Mouse (Mus musculus): Measurements from ENCODE around the gene Spata16. TPM values are rescaled to one million over a fixed set of nuclear protein-coding genes. Genes with fewer than 3 reads are reported as not detected.

The Spata16 gene
- total and polyA plus RNA-seq, 2 experiments: not detected

- no peak overlapping the region for H3K27ac ChIP-seq (replicated peaks; ENCODE audit: insufficient read depth, low read depth, low read length)
- H3K79me2 ChIP-seq (ENCODE audit: control insufficient read depth, insufficient read depth, low read length): no peaks in the 10 kb centered on the region
- H3K9ac ChIP-seq (ENCODE audit: low read depth, low read length): no peak overlapping the region
- no peak for DNase-seq (ENCODE audit: extremely low read depth, low read depth, low spot score)
- no peaks in the 10 kb centered on the region for H3K27me3 ChIP-seq (ENCODE audit: control insufficient read depth, insufficient read depth, low read length)
- H3K4me3 ChIP-seq (ENCODE audit: insufficient read depth, low read depth, low read length): no peak overlapping the region
- H3K4me1 ChIP-seq (ENCODE audit: control insufficient read depth, insufficient read depth, low read length): no peaks in the 10 kb centered on the region
- TF ChIP-seq POLR2A (IDR thresholded peaks at IDR 0.05; ENCODE audit: extremely low read depth, insufficient read depth, low read length) (no peak), CTCF (IDR thresholded peaks at IDR 0.05; ENCODE audit: low read depth, low read length) (no peak)
- WGBS: 81% methylated on average over 17 of the region's 17 CpGs
- H3K36me3 ChIP-seq (ENCODE audit: control insufficient read depth, insufficient read depth, low read length): no peaks in the 10 kb centered on the region
These were observed 197.8 kb downstream of the Spata16 start for GRCm38 (mm10) chr3:26835051-26835755.

- TF ChIP-seq POLR2A (IDR thresholded peaks at IDR 0.05; ENCODE audit: extremely low read depth, insufficient read depth, low read length) (no peak), CTCF (IDR thresholded peaks at IDR 0.05; ENCODE audit: low read depth, low read length) (no peak)
- no peak for DNase-seq (ENCODE audit: extremely low read depth, low read depth, low spot score)
- 78% methylated on average over 3 of the region's 3 CpGs for WGBS
- Histone ChIP-seq H3K4me1 (ENCODE audit: control insufficient read depth, insufficient read depth, low read length) (no peaks in the 10 kb centered on the region), H3K36me3 (ENCODE audit: control insufficient read depth, insufficient read depth, low read length) (no peaks in the 10 kb centered on the region), H3K79me2 (ENCODE audit: control insufficient read depth, insufficient read depth, low read length) (no peaks in the 10 kb centered on the region), H3K27ac (replicated peaks; ENCODE audit: insufficient read depth, low read depth, low read length) (no peak overlapping the region), H3K4me3 (ENCODE audit: insufficient read depth, low read depth, low read length) (no peak overlapping the region), H3K27me3 (ENCODE audit: control insufficient read depth, insufficient read depth, low read length) (no peaks in the 10 kb centered on the region; the same call in 1 of the 2 replicates), H3K9ac (ENCODE audit: low read depth, low read length) (no peak overlapping the region)
These were observed 207.6 kb downstream of the Spata16 start for GRCm38 (mm10) chr3:26845041-26845440.

GRCm38 (mm10) chr3:26847935-26848334 is 210.5 kb downstream of the Spata16 start:
- no peaks in the 10 kb centered on the region for H3K36me3 ChIP-seq (ENCODE audit: control insufficient read depth, insufficient read depth, low read length)
- WGBS: 67% methylated on average over 5 of the region's 5 CpGs
- no peaks in the 10 kb centered on the region for H3K79me2 ChIP-seq (ENCODE audit: control insufficient read depth, insufficient read depth, low read length)
- H3K9ac ChIP-seq (ENCODE audit: low read depth, low read length): no peak overlapping the region
- H3K27ac ChIP-seq (replicated peaks; ENCODE audit: insufficient read depth, low read depth, low read length): no peak overlapping the region
- no peak for DNase-seq (ENCODE audit: extremely low read depth, low read depth, low spot score)
- H3K4me3 ChIP-seq (ENCODE audit: insufficient read depth, low read depth, low read length): no peak overlapping the region
- no peaks in the 10 kb centered on the region; the same call in 1 of the 2 replicates for H3K27me3 ChIP-seq (ENCODE audit: control insufficient read depth, insufficient read depth, low read length)
- H3K4me1 ChIP-seq (ENCODE audit: control insufficient read depth, insufficient read depth, low read length): no peaks in the 10 kb centered on the region
- TF ChIP-seq POLR2A (IDR thresholded peaks at IDR 0.05; ENCODE audit: extremely low read depth, insufficient read depth, low read length) (no peak), CTCF (IDR thresholded peaks at IDR 0.05; ENCODE audit: low read depth, low read length) (no peak)

- TF ChIP-seq CTCF (IDR thresholded peaks at IDR 0.05; ENCODE audit: low read depth, low read length): no peak
- TF ChIP-seq POLR2A (IDR thresholded peaks at IDR 0.05; ENCODE audit: extremely low read depth, insufficient read depth, low read length): no peak
- no peak for DNase-seq (ENCODE audit: extremely low read depth, low read depth, low spot score)
- Histone ChIP-seq H3K79me2 (ENCODE audit: control insufficient read depth, insufficient read depth, low read length) (no peaks in the 10 kb centered on the region), H3K27me3 (ENCODE audit: control insufficient read depth, insufficient read depth, low read length) (no peaks in the 10 kb centered on the region), H3K36me3 (ENCODE audit: control insufficient read depth, insufficient read depth, low read length) (no peaks in the 10 kb centered on the region), H3K9ac (ENCODE audit: low read depth, low read length) (no peak overlapping the region), H3K27ac (replicated peaks; ENCODE audit: insufficient read depth, low read depth, low read length) (no peak overlapping the region), H3K4me3 (ENCODE audit: insufficient read depth, low read depth, low read length) (no peak overlapping the region), H3K4me1 (ENCODE audit: control insufficient read depth, insufficient read depth, low read length) (no peaks in the 10 kb centered on the region)
These were observed 212.8 kb downstream of the Spata16 start for GRCm38 (mm10) chr3:26850207-26850606.

GRCm38 (mm10) chr3:26850691-26851563 is 213.5 kb downstream of the Spata16 start:
- Histone ChIP-seq H3K4me3 (ENCODE audit: insufficient read depth, low read depth, low read length) (no peak overlapping the region), H3K9ac (ENCODE audit: low read depth, low read length) (no peak overlapping the region), H3K27ac (replicated peaks; ENCODE audit: insufficient read depth, low read depth, low read length) (no peak overlapping the region), H3K4me1 (ENCODE audit: control insufficient read depth, insufficient read depth, low read length) (no peaks in the 10 kb centered on the region), H3K79me2 (ENCODE audit: control insufficient read depth, insufficient read depth, low read length) (no peaks in the 10 kb centered on the region), H3K36me3 (ENCODE audit: control insufficient read depth, insufficient read depth, low read length) (no peaks in the 10 kb centered on the region), H3K27me3 (ENCODE audit: control insufficient read depth, insufficient read depth, low read length) (no peaks in the 10 kb centered on the region)
- TF ChIP-seq CTCF (IDR thresholded peaks at IDR 0.05; ENCODE audit: low read depth, low read length) (no peak), POLR2A (IDR thresholded peaks at IDR 0.05; ENCODE audit: extremely low read depth, insufficient read depth, low read length) (no peak)
- 70% methylated on average over 9 of the region's 9 CpGs for WGBS
- no peak for DNase-seq (ENCODE audit: extremely low read depth, low read depth, low spot score)

All from liver, adult 2 months (tissue).